Mouse (Mus musculus) bone marrow macrophage, adult 2 months (primary cell): Measurements from ENCODE around the gene Eva1c.

Experiments
- CTCF ChIP-seq: IDR thresholded peaks from 2 replicates; pipeline ENCODE4 v1.5.1; 2012; ENCODE audit warnings: low read depth, mild to moderate bottlenecking, low read length, moderate library complexity
- POLR2A ChIP-seq: IDR thresholded peaks from 2 replicates; pipeline ENCODE4 v1.6.1; 2012; ENCODE audit warnings: mild to moderate bottlenecking, low read depth, low read length, borderline replicate concordance

GRCm38 (mm10) chr16:90810716-90811256 is 15.7 kb upstream of the Eva1c start:
- no peak for TF ChIP-seq POLR2A
- TF ChIP-seq CTCF = no peak
